Mouse (Mus musculus) brain, embryonic 18.5 days (tissue): ENCODE measurements around the gene Pcnx2.

Experiments
- DNase-seq: peaks from one replicate; pipeline ENCODE4 v3.0.0-alpha.2; 2012; ENCODE audit warnings: low read depth, low spot score

Pcnx2 gene

GRCm38 (mm10) chr8:125711514-125711913 lies 186.6 kb downstream of the Pcnx2 start:
- no peak for DNase-seq

- DNase-seq = no peak
Measured at GRCm38 (mm10) chr8:125709171-125709570, 188.9 kb downstream of the Pcnx2 start.

DNA sequence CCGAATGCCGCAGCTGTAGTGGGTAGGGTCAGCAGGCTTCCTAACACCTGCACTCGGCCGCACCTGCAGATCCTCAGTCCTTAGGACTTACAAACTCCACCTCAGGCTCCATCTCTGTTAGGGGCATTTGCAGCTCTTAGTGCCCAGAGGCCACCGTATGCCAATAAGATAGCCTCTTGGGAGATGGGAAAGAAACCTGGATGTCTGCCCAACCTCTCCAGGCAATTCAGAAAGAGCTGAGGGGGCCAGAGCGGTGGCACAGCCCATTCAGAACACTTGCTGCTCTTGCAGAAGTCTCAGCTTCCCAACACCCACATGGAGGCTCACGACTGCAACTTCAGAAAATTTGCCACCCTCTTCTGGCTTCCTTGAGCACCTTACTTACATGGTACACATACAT lies 192.3 kb downstream of the Pcnx2 start:
- no peak for DNase-seq

DNA sequence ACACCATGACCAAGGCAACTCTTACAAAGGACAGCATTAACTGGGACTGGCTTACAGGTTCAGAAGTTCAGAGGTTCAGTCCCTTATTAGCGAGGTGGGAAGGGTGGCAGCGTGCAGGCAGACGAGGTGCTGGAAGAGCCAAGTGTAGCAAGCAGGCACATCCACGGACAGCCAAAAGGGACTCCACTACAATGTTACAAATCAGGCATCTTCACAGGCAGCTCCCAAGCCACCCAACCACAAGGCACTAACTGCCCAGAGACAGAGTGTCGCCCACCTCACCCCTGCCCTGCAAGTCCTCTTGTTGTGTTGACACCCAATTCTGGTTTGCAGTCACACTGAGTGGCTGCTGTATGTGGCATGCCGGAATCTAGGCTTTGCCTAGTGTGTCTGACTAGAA lies 193.7 kb downstream of the Pcnx2 start:
- DNase-seq = no peak

GRCm38 (mm10) chr8:125702868-125703473 lies 195.1 kb downstream of the Pcnx2 start:
- no peak for DNase-seq
